Mouse (Mus musculus) neural tube, embryonic 14.5 days (tissue): ENCODE measurements around the gene Gypa. TPM values are rescaled to one million over a fixed set of nuclear protein-coding genes. Genes with fewer than 3 reads are reported as not detected.

Experiments
- ATAC-seq: fragments of 200-750 bp; cut with Nextera tagmentation; 2 replicates; pipeline ENCODE4 v1.8.0; 2017; ENCODE audit warnings: low read depth, mild to moderate bottlenecking, moderate TSS enrichment, moderate library complexity
- H3K27ac ChIP-seq: fragments of 300-500 bp; sonication (generic); 2 replicates; pipeline ENCODE4 v1.5.1; 2014; ENCODE audit warnings: low read depth, mild to moderate bottlenecking, control low read depth, low read length, moderate library complexity, mixed read lengths
- H3K27me3 ChIP-seq: fragments of 300-500 bp; sonication (generic); 2 replicates; pipeline ENCODE4 v1.6.1; 2014; ENCODE audit warnings: low read length; ENCODE audit not compliant: control insufficient read depth, insufficient read depth
- H3K36me3 ChIP-seq: fragments of 300-500 bp; sonication (generic); 2 replicates; pipeline ENCODE4 v1.6.1; 2014; ENCODE audit warnings: low read length, mixed read lengths; ENCODE audit not compliant: control insufficient read depth, insufficient read depth
- H3K4me1 ChIP-seq: fragments of 300-500 bp; sonication (generic); 2 replicates; pipeline ENCODE4 v1.6.1; 2014; ENCODE audit warnings: low read length; ENCODE audit not compliant: control insufficient read depth, insufficient read depth
- H3K4me2 ChIP-seq: fragments of 300-500 bp; sonication (generic); 2 replicates; pipeline ENCODE4 v1.6.1; 2014; ENCODE audit warnings: mild to moderate bottlenecking, low read depth, low read length, control low read depth
- H3K4me3 ChIP-seq: fragments of 300-500 bp; sonication (generic); 2 replicates; pipeline ENCODE4 v1.5.1; 2014; ENCODE audit warnings: low read depth, low read length, control low read depth, mixed read lengths
- H3K9ac ChIP-seq: fragments of 300-500 bp; sonication (generic); replicated peaks from 2 replicates; pipeline ENCODE4 v1.6.1; 2014; ENCODE audit warnings: low read depth, mild to moderate bottlenecking, control low read depth, low read length, mixed read lengths
- H3K9me3 ChIP-seq: fragments of 300-500 bp; sonication (generic); 2 replicates; pipeline ENCODE4 v1.6.1; 2016; ENCODE audit warnings: low read length; ENCODE audit not compliant: control insufficient read depth
- WGBS: fragments of 180-500 bp; shearing (Covaris S2); extraction: QIAGEN DNeasy Blood & Tissue Kit; methylation state at CpG from one replicate; pipeline ENCODE4 v1.1.7; 2014; 5-methylcytosine and 5-hydroxymethylcytosine counted together
- polyA plus RNA-seq: library from polyadenylated mRNA; unstranded; fragments of >200 nt; fragmentation: Nextera tagmentation; extraction: Ambion mirVana; gene quantifications from 2 replicates; pipeline ENCODE4 v1.2.1, GENCODE M21; 2014

The Gypa gene
- polyA plus RNA-seq, 1 experiment from 2014 or later: 1.9 TPM

DNA sequence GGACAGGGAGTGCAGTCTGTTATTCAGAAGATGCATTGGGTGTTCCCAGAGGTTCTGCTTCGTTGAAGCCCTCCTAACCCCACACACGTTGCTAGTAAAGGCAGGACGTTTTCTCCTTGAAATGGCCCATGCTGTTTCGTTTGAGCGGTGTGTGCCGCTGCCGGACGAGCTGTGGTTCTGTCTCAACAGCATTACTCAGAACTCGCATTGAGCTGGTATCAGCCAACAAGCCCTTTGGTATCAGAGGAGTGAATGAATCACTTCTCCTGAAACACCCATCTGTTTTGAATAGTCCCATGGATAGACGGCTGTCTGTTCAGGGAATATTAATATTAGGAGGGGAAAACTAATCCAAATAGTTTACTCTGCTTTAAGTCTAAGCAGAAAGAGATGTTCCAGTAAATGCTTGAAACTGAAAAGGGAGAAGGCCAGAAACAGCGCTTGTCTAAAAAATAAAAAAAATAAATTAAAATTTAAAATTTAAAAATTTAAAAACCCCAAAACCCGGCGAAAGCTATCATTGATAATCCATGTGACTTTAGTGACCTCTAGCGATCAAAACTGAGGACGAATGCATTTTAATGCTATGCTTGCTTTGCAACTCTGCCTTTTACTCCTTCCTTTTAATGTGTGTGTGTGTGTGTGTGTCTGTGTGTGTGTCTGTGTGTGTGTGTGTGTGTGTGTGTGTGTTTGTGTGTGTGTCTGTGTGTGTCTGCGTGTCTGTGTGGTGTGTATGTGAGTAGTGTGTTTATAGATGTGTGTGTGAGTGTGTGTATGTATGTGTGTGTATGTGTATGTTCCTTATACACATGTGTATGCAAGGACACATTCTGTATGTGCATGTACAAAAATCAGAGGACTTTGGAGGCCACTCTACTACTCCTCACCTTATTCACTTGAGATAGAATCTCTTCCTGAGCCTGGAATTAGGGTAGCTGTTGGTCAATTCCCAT lies 10.5 kb upstream of the Gypa start:
- no peak overlapping the region for H3K27ac ChIP-seq
- H3K4me3 ChIP-seq: no peak overlapping the region
- no peaks in the 10 kb centered on the region for H3K4me1 ChIP-seq
- no peaks in the 10 kb centered on the region for H3K36me3 ChIP-seq
- no peak overlapping the region for H3K9ac ChIP-seq
- WGBS: 40% methylated on average over 16 of the region's 16 CpGs
- no peak for ATAC-seq
- no peaks in the 10 kb centered on the region for H3K27me3 ChIP-seq
- no peaks in the 10 kb centered on the region for H3K9me3 ChIP-seq
- no peak overlapping the region for H3K4me2 ChIP-seq

DNA sequence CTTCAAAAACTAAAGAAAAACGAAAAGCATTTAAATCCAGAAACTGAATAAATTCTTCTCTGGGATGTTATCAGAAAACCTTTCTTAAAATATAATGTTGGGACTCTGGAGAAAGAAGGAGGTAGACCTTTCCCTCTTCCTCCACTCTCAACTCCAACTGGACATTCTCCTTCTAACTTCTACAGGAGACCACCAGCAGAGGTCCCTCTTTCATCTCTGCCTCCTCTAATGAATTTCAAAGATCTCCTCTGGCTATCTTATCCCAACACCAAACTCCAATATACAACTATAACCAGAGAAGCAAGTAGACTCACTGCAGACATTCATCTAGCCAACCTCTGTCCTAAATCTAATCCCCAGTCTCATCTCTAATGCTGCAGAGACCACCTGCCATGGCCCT lies 2.0 kb upstream of the Gypa start:
- ATAC-seq: no peak
- Histone ChIP-seq H3K4me2 (no peak overlapping the region), H3K4me1 (no peaks in the 10 kb centered on the region), H3K4me3 (no peak overlapping the region), H3K9me3 (no peaks in the 10 kb centered on the region), H3K27ac (no peak overlapping the region), H3K36me3 (no peaks in the 10 kb centered on the region), H3K27me3 (no peaks in the 10 kb centered on the region), H3K9ac (no peak overlapping the region)
- WGBS: 55% methylated on average over 1 of the region's 1 CpGs

DNA sequence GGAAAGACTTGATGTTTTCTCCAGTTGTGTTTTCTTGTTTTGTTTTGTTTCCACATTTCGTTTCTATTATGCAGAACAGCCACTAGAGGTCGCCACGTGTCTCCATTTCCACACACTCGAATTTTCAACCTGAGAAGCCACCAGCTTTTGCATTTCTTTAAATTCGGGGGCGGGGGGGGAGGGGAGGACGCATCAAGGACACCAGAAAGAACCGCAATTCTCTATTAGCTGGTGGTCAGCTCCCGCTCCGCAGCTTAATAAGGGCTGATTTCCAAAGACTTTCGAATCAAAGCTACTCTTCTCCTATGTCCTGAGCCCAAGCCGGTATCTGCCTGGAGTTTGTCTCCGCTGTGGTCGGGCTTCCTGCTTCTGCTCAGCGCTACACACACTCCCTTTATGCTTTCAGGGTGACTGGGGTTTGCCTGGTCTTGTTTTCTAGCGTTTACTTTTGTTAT lies 567 bp upstream of the Gypa start:
- Histone ChIP-seq H3K27ac (no peak overlapping the region), H3K9ac (no peak overlapping the region), H3K27me3 (no peaks in the 10 kb centered on the region), H3K4me3 (peak overlapping the region; percentile 38), H3K4me2 (peak overlapping the region; percentile 48), H3K9me3 (no peaks in the 10 kb centered on the region), H3K4me1 (no peaks in the 10 kb centered on the region), H3K36me3 (no peaks in the 10 kb centered on the region)
- peak; percentile 86 for ATAC-seq
- under 1% methylated on average over 16 of the region's 16 CpGs for WGBS

DNA sequence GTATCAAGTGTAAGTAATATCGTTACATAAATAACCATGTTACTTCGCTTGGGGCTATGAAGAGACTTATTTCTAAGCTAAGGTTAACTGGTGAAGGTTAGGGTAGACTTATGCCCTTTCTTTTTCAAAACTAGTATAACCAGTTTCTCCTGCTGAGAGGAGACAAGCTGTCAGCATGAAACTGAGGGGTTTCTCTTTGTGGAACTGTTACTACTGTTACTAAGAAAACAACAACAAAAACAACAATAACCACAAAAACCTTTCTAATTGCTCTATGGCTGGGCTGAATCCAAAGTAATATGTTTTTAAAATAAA lies 722 bp downstream of the Gypa start:
- 88% methylated on average over 2 of the region's 2 CpGs for WGBS
- Histone ChIP-seq H3K4me3 (no peak overlapping the region), H3K4me1 (no peaks in the 10 kb centered on the region), H3K27ac (no peak overlapping the region), H3K9ac (no peak overlapping the region), H3K9me3 (no peaks in the 10 kb centered on the region), H3K36me3 (no peaks in the 10 kb centered on the region), H3K27me3 (no peaks in the 10 kb centered on the region), H3K4me2 (no peak overlapping the region)
- no peak for ATAC-seq

DNA sequence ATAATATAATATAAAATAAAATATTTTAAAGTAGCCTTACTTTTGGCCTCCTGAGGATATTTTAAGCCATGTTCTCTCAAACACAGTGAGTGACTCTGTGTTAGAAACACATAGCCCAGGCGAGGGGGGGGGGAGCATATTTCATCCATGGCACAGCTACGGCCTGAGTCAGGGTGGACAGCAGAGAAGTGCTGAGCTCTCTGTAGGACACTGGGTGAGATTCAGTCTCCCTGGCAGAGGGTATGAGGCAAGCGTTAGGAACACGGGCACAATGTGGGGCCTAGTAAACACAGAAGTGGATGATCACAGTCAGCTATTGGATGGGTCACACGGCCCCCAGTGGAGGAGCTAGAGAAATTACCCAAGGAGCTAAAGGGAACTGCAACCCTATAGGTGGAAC lies 1.2 kb downstream of the Gypa start:
- H3K4me2 ChIP-seq: no peak overlapping the region
- 82% methylated on average over 5 of the region's 5 CpGs for WGBS
- no peaks in the 10 kb centered on the region for H3K36me3 ChIP-seq
- H3K27ac ChIP-seq: no peak overlapping the region
- H3K9ac ChIP-seq: no peak overlapping the region
- no peaks in the 10 kb centered on the region for H3K27me3 ChIP-seq
- no peaks in the 10 kb centered on the region for H3K9me3 ChIP-seq
- ATAC-seq: peak; percentile 57
- no peak overlapping the region for H3K4me3 ChIP-seq
- no peaks in the 10 kb centered on the region for H3K4me1 ChIP-seq

DNA sequence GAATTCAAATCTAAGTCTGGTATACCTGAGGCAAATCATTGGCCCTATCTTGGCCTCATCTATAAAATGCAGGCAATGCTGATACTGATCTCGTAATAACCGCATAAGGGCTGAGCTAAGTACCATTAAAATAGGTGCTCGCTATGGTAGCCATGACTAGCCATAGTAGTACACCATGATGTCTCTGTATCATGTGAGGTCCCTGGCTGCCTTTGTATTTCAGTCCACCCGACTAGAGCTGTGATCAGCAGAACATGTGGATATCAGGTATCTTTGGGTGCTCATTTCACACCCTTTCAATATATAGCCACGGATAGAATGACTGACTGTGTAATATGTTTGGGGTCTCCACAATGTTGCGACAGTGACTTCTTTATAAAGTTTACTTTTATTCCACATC lies 1.9 kb downstream of the Gypa start:
- Histone ChIP-seq H3K4me1 (no peaks in the 10 kb centered on the region), H3K36me3 (no peaks in the 10 kb centered on the region), H3K27me3 (no peaks in the 10 kb centered on the region), H3K9me3 (no peaks in the 10 kb centered on the region), H3K4me2 (no peak overlapping the region), H3K9ac (no peak overlapping the region), H3K4me3 (no peak overlapping the region), H3K27ac (no peak overlapping the region)
- 94% methylated on average over 6 of the region's 6 CpGs for WGBS
- ATAC-seq: no peak

DNA sequence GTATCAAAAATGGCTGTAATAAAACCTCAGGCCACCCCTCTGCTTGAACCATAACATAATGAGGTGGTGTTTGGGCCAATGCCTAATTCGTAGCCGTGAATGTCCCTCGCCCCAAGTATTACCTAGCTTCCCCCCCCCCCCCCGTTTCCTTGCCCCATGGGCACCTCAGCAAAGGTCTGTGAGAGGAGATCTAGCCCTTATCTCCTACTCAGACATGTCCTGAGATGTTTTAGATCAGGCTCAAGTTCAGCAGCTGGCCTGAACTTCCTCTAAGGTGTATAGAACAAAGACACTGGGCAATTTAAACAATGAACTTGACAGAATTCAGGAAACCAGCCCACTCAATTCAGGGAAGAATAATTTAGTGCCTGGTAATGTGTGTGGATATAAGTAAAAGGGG lies 3.7 kb downstream of the Gypa start:
- no peaks in the 10 kb centered on the region for H3K4me1 ChIP-seq
- no peak overlapping the region for H3K4me3 ChIP-seq
- WGBS: 83% methylated on average over 4 of the region's 4 CpGs
- no peaks in the 10 kb centered on the region for H3K9me3 ChIP-seq
- ATAC-seq: no peak
- no peak overlapping the region for H3K27ac ChIP-seq
- no peaks in the 10 kb centered on the region for H3K27me3 ChIP-seq
- H3K9ac ChIP-seq: no peak overlapping the region
- H3K4me2 ChIP-seq: no peak overlapping the region
- H3K36me3 ChIP-seq: no peaks in the 10 kb centered on the region

DNA sequence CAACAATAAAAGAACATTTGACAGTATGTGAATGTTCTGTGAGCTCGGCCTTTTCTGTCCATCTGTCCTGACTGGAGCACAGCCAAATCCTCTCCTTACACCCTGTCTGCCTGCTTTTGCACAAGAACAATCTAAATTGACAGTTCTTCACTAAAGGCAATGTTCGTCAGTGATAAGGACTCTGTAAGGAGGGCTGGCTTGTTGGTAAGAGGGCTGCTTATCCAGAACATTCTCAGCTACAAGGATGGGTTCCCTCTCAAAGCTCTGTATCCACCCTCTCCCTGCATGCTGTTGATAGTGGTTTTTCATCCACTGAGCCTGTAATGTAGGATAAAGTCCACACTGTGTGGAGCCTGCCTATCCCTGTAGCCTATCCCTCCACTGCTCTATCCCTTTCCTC lies 6.7 kb downstream of the Gypa start:
- no peaks in the 10 kb centered on the region for H3K36me3 ChIP-seq
- no peak overlapping the region for H3K9ac ChIP-seq
- H3K4me2 ChIP-seq: no peak overlapping the region
- H3K27ac ChIP-seq: no peak overlapping the region
- H3K4me3 ChIP-seq: no peak overlapping the region
- H3K4me1 ChIP-seq: no peaks in the 10 kb centered on the region
- WGBS: 79% methylated on average over 2 of the region's 2 CpGs
- no peak for ATAC-seq
- H3K27me3 ChIP-seq: no peaks in the 10 kb centered on the region
- H3K9me3 ChIP-seq: no peaks in the 10 kb centered on the region

DNA sequence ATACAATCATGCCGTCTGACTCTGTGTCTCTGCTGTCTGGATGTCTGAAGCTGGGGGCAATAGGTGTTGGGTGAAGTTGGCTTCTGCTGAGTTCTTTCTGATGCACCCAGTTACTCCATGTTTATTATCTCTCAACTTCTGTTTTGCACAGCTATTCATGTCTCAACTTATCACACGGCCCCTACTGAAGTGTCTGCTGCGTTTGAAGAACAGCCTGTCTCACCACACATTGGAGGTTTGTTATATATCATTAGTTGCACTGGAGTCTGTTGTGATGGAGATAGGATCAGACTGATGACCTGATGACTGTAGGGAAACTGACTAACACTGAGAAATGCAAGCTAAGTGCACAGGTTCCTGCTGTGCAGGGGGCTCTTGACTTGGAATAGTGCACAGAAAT lies 7.2 kb downstream of the Gypa start:
- 83% methylated on average over 3 of the region's 3 CpGs for WGBS
- Histone ChIP-seq H3K4me3 (no peak overlapping the region), H3K4me1 (no peaks in the 10 kb centered on the region), H3K27ac (no peak overlapping the region), H3K27me3 (no peaks in the 10 kb centered on the region), H3K9me3 (no peaks in the 10 kb centered on the region), H3K36me3 (no peaks in the 10 kb centered on the region), H3K4me2 (no peak overlapping the region), H3K9ac (no peak overlapping the region)
- no peak for ATAC-seq
